Mouse (Mus musculus) ovary, adult 2 months (tissue): ENCODE results near the gene Gpr183. TPM values are rescaled to one million over a fixed set of nuclear protein-coding genes. Genes with fewer than 3 reads are reported as not detected.

Source experiments
- polyA plus RNA-seq: library from polyadenylated mRNA; depleted of rRNA; stranded (reverse); fragments of >200 nt; gene quantifications from 2 replicates; pipeline ENCODE4 v1.2.3, GENCODE M21; 2012; rRNA removed

Gpr183 gene
- polyA plus RNA-seq = 1.1 TPM in 2 replicates

GRCm38 (mm10) chr14:121964990-121965389, at the start of gene Gpr183:
Gene Gpr183 (minus strand): TSS chr14:121965195.

GRCm38 (mm10) chr14:121915621-121916020, 49.4 kb downstream of the Gpr183 start, which contains the start of gene Gpr18:
Gene Gpr18 (minus strand): TSS chr14:121915781.

Other genes starting within 250 kb of the Gpr183 start
- gene Dock9, start 167.4 kb downstream of the Gpr183 start, polyA plus RNA-seq = 45.1 and 50.3 TPM in 2 replicates
- 53.1 and 59.2 TPM in 2 replicates for gene Ubac2, start 86.6 kb downstream of the Gpr183 start, polyA plus RNA-seq
- 0.79 and 1.2 TPM in 2 replicates for gene Gpr18, start 49.4 kb downstream of the Gpr183 start, polyA plus RNA-seq
- gene Timm8a2, start 69.5 kb upstream of the Gpr183 start, polyA plus RNA-seq = 0.48 TPM in 1 of 2 replicates, not detected in the other
- 475 and 729 TPM in 2 replicates for gene Tm9sf2, start 141.8 kb upstream of the Gpr183 start, polyA plus RNA-seq
- 6.9 and 8.5 TPM in 2 replicates for gene Clybl, start 216.5 kb upstream of the Gpr183 start, polyA plus RNA-seq